Mouse (Mus musculus) heart, embryonic 15.5 days (tissue): ENCODE data around the gene Vmn2r93. TPM values are rescaled to one million over a fixed set of nuclear protein-coding genes. Genes with fewer than 3 reads are reported as not detected.

Experiments
- ATAC-seq: fragments of 200-750 bp; cut with Nextera tagmentation; replicated peaks from 2 replicates; pipeline ENCODE4 v1.8.0; 2017; ENCODE audit warnings: low read depth, moderate TSS enrichment; ENCODE audit not compliant: insufficient number of reproducible peaks, insufficient read depth, low FRiP score
- H3K27ac ChIP-seq: fragments of 300-500 bp; sonication (generic); 2 replicates; pipeline ENCODE4 v1.5.1; 2015; ENCODE audit warnings: mild to moderate bottlenecking, inconsistent platforms
- H3K27me3 ChIP-seq: fragments of 300-500 bp; sonication (generic); 2 replicates; pipeline ENCODE4 v1.6.1; 2015; ENCODE audit warnings: inconsistent platforms
- H3K36me3 ChIP-seq: fragments of 300-500 bp; sonication (generic); 2 replicates; pipeline ENCODE4 v1.6.1; 2015; ENCODE audit warnings: mild to moderate bottlenecking, inconsistent platforms
- H3K4me1 ChIP-seq: fragments of 300-500 bp; sonication (generic); replicated peaks from 2 replicates; pipeline ENCODE4 v1.6.1; 2015; ENCODE audit warnings: inconsistent platforms
- H3K4me2 ChIP-seq: fragments of 300-500 bp; sonication (generic); 2 replicates; pipeline ENCODE4 v1.6.1; 2015; ENCODE audit warnings: inconsistent platforms, mild to moderate bottlenecking, moderate library complexity
- H3K4me3 ChIP-seq: fragments of 300-500 bp; sonication (generic); 2 replicates; pipeline ENCODE4 v1.5.1; 2015; ENCODE audit warnings: mild to moderate bottlenecking, inconsistent platforms
- H3K9ac ChIP-seq: fragments of 300-500 bp; sonication (generic); 2 replicates; pipeline ENCODE4 v1.6.1; 2015; ENCODE audit warnings: mild to moderate bottlenecking, inconsistent platforms
- H3K9me3 ChIP-seq: fragments of 300-500 bp; sonication (generic); replicated peaks from 2 replicates; pipeline ENCODE4 v1.6.1; 2016; ENCODE audit warnings: inconsistent platforms
- WGBS: fragments of 180-500 bp; shearing (Covaris S2); methylation state at CpG from one replicate; pipeline ENCODE4 v1.1.7; 2015; ENCODE audit warnings: mixed read lengths; 5-methylcytosine and 5-hydroxymethylcytosine counted together
- polyA plus RNA-seq: library from polyadenylated mRNA; unstranded; fragments of >200 nt; fragmentation: Nextera tagmentation; extraction: Ambion mirVana; gene quantifications from 2 replicates; pipeline ENCODE4 v1.2.1, GENCODE M21; 2015

Vmn2r93 gene
- polyA plus RNA-seq: not detected in 2 replicates

DNA sequence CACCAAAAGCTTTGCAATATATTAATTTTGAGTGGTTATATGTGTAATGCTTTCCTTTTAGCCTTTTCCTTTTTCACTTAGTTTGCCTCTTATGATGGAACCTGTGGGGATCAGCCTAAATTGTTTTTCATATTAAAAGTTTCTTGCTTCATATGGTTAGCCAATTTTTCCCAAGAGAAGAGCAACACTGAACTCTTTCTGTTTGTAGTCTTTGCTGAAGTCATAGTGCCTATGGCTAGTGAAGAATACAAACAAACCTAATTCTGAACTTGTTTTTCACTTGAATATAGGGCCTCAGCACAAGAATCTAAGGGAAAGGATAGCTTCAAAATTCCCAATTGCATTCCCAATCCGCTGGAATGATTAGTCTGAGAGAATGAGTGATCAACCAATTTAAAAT lies at the start of gene Vmn2r93:
Gene Vmn2r93, plus strand, starts transcription at position 301 of the 400 bp plus-strand sequence.
- WGBS: 22% methylated on average over 1 of the region's 1 CpGs
- 0 out of 2 replicates have a peak, but pooled peaks cover 3% of the 10 kb centered on the region for H3K9me3 ChIP-seq
- ATAC-seq: no peak
- H3K27me3 ChIP-seq: no peaks in the 10 kb centered on the region
- no peak within 1 kb of the TSS for H3K4me2 ChIP-seq
- no peaks in the 10 kb centered on the region for H3K4me1 ChIP-seq
- no peak within 1 kb of the TSS for H3K9ac ChIP-seq
- no peak within 1 kb of the TSS for H3K4me3 ChIP-seq
- H3K27ac ChIP-seq: no peak within 1 kb of the TSS
- no peaks in the 10 kb centered on the region for H3K36me3 ChIP-seq

DNA sequence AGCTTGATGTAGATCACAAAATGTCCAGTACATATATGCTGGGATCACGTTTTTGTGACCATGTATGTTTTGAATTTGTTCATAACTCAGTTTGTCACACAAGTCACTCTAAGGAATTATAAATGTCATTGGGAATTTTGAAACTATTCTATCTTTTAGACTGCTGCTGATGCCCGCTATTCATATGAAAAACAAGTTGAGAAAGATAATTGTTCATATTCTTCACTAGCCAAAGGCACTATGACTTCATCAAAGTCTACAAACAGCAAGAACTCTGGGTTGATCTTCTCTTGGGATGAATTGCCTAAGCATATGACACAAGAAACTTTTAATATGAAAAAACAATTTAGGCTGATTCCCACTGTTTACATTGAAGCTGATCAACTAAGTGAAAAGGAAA lies 20.2 kb upstream of the Vmn2r93 start, which contains the start of gene Vmn2r94:
Gene Vmn2r94, minus strand, starts transcription at position 101 of the 400 bp plus-strand sequence.
- Histone ChIP-seq H3K27ac (no peak within 1 kb of the TSS), H3K36me3 (no peaks in the 10 kb centered on the region), H3K9ac (no peak within 1 kb of the TSS), H3K4me2 (no peak within 1 kb of the TSS), H3K4me3 (no peak within 1 kb of the TSS), H3K9me3 (no peaks in the 10 kb centered on the region; the same call in 1 of the 2 replicates), H3K4me1 (no peaks in the 10 kb centered on the region), H3K27me3 (no peaks in the 10 kb centered on the region)
- 53% methylated on average over 2 of the region's 2 CpGs for WGBS
- no peak for ATAC-seq

DNA sequence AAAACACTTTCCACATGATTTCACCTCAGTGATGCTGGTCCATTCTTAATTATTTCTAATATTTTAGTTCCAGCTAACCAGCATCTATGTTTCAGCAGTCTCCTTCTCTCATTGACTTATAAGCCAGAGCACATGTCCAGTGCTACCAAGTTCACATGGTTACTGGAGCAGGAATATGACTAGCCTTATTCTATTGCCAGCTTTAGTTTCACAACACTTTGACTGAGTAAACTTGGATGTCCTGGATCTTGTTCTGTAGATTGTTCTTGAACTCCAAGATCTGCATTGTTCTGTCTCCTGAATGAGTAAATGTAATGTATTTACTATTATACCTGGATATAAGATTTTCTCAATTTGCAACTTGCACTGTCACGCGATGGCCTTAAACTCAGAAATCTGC lies 25.1 kb downstream of the Vmn2r93 start:
- Histone ChIP-seq H3K9me3 (no peaks in the 10 kb centered on the region; the same call in none of the 2 replicates), H3K4me1 (no peaks in the 10 kb centered on the region), H3K9ac (no peak overlapping the region), H3K27ac (no peak overlapping the region), H3K4me3 (no peak overlapping the region), H3K36me3 (no peaks in the 10 kb centered on the region), H3K4me2 (no peak overlapping the region), H3K27me3 (no peaks in the 10 kb centered on the region)
- 93% methylated on average over 2 of the region's 2 CpGs for WGBS
- no peak for ATAC-seq

DNA sequence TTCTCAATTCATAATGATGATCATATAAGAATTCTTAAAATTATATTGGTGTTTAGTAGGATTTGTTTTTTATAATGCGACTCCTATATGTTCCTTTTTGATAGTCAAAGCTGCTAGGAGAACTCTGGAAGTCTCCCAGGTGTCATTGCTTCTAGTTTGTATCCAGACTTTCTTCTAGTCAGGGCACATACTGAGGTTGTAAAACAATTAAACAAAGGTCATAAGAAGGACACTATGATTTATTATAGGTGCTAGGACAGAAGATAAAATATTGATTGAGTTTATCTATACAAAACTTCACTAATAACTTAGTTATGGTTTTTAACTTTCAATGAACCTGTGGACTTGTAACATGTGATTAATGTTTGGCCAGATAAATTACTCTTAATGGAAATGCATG lies 62.1 kb downstream of the Vmn2r93 start:
- no peaks in the 10 kb centered on the region for H3K4me1 ChIP-seq
- H3K4me2 ChIP-seq: no peak overlapping the region
- WGBS: 56% methylated on average over 1 of the region's 1 CpGs
- H3K9me3 ChIP-seq: no peaks in the 10 kb centered on the region; the same call in 1 of the 2 replicates
- no peaks in the 10 kb centered on the region for H3K36me3 ChIP-seq
- H3K9ac ChIP-seq: no peak overlapping the region
- H3K4me3 ChIP-seq: no peak overlapping the region
- ATAC-seq: no peak
- no peaks in the 10 kb centered on the region for H3K27me3 ChIP-seq
- H3K27ac ChIP-seq: no peak overlapping the region

DNA sequence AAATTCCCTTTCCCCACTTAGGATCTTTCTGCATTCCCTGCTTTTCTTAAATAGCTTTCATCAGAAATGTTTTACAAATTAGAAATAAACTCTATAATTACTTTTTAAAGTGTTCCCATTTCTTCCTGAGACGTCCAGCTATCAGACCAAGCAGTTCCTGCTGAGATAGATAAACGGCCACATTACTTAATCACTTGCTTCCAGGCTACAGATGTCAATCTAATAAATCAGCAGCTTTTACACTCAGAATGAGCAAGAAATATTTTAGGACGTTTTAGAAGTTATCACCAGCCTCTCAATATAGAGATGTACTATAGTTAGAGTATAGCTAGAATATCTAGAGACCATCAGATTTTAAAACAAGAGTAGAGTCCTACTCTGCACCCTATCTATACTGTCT lies 62.7 kb downstream of the Vmn2r93 start:
- 33% methylated on average over 3 of the region's 3 CpGs for WGBS
- no peaks in the 10 kb centered on the region for H3K36me3 ChIP-seq
- no peak overlapping the region for H3K27ac ChIP-seq

More for the DNA sequence above, 62.7 kb downstream of the Vmn2r93 start:
- no peaks in the 10 kb centered on the region; the same call in 1 of the 2 replicates for H3K9me3 ChIP-seq
- no peak for ATAC-seq
- H3K27me3 ChIP-seq: no peaks in the 10 kb centered on the region
- H3K9ac ChIP-seq: no peak overlapping the region
- H3K4me1 ChIP-seq: no peaks in the 10 kb centered on the region
- no peak overlapping the region for H3K4me2 ChIP-seq
- H3K4me3 ChIP-seq: no peak overlapping the region

Other genes starting within 250 kb of the Vmn2r93 start
- gene Vmn2r124, start 248.7 kb upstream of the Vmn2r93 start, polyA plus RNA-seq: not detected in 2 replicates
- not detected in 2 replicates for gene Vmn2r91, start 213.1 kb upstream of the Vmn2r93 start, polyA plus RNA-seq
- gene Vmn2r92, start 146.2 kb upstream of the Vmn2r93 start, polyA plus RNA-seq: not detected in 2 replicates
- not detected in 2 replicates for gene Vmn2r94, start 20.3 kb upstream of the Vmn2r93 start, polyA plus RNA-seq
- gene Vmn2r95, start 126.0 kb downstream of the Vmn2r93 start, polyA plus RNA-seq: not detected in 2 replicates